Mouse (Mus musculus) adrenal gland, adult 8-10 months (tissue): ENCODE measurements at regions not wholly inside any gene's neighbourhood (a gene's known extent, or its start where the extent isn't known, plus 50 kb on each side); places are given as distances from the start of the nearest gene placed in this dataset.
A peak's percentile ranks its signal among the peaks of the same experiment; 100 is the strongest.

ENCODE experiments used
- DNase-seq: peaks from one replicate; pipeline ENCODE4 v3.0.0; 2022

DNA sequence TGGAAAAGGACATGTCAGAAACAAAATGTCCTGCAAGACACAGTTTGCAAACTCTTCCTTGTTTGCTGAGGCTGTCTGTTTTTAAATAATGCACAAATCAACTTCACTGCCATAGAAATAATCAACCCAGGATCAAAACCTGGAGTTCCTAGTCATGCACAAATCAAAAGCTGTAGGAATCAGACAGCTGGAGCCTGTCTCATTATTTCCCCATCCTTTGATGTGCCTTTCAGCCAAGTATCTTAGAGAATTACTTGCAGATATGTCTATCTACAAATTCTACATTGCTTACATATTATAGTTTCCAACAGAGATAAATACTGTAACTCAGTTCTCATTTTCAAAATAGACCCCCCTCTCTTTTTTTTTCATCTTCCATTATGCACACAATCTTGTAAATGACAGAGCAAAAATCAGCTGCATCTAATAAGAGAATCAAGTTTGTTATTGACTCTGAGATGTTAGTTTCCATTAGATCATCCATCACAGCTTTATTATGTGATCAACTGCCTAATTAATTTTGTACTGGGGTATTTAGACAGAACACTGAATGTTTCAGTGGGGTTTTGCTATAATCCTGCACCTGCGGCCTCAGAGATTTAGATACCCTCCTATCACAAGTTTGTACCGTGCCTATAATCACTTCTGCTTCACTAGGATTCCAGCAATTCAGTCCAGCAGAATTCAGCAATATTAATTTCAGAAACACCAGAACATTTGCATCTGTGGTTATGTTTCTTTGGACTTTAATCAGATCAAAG, 798.9 kb upstream of the Tenm2 start:
- no peak for DNase-seq

DNA sequence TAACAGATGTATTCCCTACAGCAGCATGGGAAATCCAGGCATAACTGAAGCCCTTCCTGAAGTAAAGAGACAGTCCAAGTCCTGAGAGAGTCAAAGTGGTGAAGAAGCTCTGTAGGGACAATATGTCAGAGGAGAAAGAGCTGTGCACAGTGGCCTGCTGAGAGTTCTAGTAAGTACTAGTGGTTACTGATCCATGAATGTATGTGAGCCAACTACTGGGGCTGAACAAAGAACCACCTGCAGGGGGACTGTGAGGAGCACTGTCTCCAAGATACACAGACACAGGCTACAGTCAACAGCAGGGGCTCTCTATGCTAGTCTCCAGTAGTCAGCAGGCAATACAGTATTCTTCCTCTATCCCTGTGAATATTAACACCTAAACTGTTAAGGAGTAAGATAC, 785.9 kb upstream of the Tenm2 start:
- no peak for DNase-seq

DNA sequence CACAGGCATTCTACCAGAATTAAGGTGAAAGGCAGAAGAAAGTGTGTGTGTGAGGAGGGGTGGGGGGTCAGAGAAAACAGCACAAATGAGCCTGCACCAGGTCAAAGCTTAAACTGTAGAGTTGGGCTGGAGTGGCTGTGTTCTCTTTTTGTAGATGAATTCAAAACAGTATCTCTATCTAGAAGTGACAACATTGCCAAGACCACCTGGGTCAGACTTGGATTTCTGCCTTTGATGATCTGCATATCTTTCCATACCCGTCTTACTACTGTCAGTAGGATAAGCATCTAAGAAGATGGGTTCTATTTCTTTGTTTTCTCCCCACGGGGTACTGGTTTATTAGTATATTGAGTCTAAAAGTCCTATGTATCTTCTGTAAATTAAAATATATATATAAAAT, 742.4 kb upstream of the Tenm2 start:
- no peak for DNase-seq

DNA sequence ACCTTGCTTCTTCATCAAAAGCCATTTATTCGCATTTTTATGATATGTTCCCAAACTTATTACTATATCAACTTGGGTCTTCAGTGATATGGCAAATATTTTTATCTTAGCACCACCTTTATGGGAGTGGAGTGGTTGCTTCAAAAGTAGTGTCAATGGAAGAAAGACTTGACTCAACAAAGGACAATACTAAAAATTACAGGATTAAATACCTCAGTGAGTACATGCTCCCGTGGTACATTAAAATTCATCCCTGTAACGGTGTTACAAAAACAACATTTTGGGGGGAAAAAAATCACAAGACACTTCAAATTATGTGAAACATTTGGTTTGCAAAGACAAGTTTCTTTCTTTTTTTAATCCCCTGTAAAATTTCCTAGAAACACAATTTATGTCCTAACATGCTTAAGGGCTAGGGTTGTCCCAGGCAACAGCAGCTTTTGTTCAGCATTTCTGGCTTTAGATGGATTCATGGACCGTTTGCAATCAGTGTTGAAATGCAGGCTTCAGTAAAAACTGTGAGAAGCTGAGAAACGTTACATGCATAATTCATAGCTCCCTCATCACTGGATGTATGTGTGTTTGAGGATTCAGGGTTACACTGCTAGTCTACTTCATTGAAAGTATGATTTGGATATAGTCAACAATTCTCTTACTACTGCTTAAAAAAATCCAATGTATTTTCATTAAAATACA, 700.8 kb upstream of the Tenm2 start:
- DNase-seq: no peak

DNA sequence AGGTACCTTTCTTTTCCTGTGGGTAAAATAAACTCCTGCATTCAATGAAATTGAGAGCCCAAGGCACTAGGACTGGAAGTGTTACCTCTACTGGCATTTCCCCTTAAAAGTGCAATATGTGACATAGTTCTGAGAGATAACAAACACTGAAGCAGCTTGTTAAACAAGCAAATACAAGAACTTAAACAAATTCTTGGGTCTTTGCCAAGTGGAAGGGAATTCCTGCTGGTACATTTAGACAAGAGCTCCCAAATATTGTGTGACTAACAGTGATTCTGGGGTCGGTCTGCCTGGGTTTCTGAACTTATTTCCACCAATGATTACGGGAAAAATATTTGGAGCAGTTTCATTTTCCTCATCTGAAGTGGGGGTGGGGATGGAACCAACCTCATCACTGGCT, 677.4 kb upstream of the Tenm2 start:
- DNase-seq: no peak

DNA sequence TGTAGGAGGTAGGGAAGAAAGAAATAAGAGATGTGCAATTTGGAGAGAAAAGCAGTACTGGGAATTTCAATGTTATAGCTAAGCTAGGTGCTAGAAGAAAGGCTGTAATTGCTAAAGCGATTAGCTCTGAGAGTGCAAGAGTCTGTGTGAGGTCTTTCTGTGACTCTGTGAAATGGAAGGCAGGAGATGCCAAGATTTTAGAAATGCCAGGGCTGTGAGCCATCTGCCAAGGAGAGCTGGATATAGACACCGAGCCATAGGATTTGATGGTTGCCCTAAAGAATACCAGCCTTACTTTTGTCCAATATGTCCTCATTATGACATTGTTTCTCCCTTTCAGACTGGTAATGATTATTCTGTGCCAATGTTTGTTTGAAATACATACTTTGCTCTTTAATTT, 669.2 kb upstream of the Tenm2 start:
- no peak for DNase-seq

DNA sequence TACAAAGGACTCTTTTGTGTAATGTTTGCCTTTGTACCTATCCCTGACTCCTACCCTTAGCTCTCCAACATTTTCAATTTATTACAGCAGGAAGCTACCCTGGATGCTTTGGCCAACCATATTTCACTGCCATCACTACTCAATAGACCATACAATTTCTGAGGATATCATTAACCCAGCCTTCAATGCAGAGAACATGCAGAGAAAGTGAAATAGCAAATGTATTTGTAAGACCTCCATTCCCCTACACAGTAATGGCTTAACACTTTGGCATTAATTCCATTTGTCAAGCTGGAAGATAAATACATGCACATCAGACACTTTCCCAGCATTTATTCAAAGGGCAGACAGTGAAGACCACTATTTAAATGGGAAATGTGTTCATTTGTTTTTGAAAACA, 661.9 kb upstream of the Tenm2 start:
- DNase-seq: no peak

DNA sequence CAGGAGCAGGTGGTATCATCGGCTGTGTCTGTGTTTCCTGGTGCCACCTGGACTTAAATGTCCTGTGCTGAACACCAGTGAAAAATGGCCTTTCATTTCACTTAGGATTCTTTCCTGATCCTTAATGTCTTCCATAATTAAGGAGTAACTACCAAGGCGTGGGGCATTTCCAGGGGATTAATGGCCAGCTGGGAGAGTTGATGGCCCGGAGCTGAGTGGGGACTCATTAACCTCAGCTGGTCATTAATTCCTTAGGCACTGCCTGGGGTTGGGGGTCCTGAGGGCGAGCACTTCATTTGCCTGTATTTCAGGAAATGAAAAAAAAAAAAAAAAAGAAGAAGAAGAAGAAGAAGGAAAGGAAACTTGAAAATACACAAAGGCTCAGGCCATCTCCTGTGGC, 647.0 kb upstream of the Tenm2 start:
- no peak for DNase-seq

DNA sequence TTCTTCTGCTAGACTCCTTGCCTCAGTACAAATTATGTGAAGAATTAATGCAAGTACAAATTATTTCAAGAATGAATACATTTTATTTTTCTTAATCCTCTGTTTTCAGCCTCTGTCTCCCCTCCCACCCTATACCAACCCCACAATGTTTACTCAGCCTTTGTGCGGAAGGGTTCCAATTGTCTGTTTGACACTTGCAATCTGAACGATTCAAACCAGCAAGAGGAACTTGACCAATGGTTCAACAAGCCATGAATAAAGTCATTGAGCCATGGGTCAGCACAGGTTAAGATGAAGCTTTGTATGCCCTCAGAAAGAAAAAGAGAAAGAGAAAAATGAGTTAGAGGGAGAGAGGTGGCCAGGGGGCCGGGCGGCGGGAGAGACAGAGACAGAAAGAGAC, 601.5 kb upstream of the Tenm2 start:
- DNase-seq: no peak

DNA sequence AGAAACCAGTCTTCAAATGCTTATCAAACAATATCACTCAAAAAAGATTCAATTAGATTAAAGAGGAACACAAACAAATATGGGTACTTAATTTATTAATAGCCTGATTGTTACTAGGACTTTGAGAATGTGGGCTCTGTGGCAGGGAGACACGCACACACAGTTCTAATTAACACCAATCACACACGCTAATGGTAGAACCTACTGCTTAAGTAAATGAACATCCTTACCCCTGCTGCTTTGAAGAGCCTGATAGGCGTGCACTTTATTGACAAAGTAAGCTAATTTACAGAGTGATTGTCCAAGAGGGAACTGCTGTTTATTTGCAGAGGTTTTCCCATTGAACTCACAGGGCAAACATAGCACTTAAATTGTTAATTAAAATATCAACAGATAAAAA, 595.2 kb upstream of the Tenm2 start:
- DNase-seq: no peak

DNA sequence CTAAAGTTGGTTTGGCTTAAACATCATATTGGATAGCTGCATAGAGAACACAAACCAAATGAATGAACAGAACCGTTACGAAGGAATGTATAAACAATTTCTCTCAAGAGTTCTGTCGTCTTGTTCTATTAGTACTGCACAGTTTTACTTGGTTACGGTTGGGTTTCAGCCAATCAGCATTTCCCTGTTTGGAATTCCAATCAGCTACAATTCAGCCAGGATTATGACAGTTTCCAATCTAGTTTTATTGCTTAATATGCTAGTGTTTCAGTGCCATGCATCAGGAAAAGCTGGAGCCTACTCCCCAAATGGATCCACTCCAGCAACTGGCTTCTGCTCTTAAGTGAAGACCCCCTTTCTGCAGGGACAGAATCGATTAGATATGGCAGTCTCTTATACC, 571.0 kb upstream of the Tenm2 start:
- DNase-seq: no peak

DNA sequence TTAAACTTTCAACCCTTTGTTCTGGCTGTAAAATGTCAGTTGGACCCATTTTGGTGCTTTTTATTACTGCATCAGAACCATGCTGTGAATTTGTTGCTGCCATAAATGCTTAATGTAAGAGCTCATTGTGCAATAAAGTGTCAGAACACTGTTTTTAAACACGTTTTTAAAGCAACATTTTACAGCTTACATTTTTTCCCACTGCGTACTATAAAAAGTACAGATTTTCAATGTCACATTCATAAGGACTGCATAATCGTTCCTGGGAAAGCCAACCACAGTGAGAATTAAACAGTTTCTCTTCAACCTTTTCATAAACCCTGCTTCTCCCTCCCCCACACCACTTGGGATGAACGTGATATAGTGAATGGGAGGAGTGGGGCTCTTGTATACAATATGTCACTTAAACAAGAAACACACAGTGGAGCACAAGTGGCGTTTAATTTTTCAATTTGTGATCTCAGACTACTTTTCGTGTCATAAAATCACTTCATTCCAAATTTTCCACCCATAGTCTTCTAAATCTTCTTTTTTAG, 563.1 kb upstream of the Tenm2 start:
- DNase-seq: no peak

DNA sequence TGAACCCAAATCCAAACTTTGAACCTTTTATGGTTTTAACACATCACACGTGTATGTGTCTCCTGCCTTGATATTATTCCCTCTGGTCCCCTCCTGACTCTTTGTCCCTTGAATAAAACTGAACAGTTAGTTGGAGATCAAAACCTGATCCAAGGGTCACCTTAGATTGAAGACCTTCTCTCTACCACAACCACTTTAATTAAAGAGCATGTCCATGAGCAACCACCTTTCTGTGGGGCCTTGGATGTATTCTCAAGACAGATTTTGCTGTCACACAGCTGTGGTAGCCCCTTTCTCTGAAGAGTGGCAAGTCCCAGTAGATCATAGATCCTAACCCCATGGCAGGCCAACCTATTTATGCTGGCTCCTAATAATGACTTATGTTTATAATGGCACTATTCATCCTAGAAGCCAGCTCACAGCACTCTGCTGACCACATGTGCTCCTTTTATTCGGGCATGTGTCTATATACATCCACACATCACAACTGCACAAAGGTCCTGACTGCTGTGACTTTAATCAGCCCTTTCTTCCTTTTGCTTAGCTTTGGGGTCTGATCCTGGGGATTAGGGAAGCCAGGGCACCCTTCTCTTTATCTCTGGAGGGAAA, 536.8 kb upstream of the Tenm2 start:
- DNase-seq: no peak

DNA sequence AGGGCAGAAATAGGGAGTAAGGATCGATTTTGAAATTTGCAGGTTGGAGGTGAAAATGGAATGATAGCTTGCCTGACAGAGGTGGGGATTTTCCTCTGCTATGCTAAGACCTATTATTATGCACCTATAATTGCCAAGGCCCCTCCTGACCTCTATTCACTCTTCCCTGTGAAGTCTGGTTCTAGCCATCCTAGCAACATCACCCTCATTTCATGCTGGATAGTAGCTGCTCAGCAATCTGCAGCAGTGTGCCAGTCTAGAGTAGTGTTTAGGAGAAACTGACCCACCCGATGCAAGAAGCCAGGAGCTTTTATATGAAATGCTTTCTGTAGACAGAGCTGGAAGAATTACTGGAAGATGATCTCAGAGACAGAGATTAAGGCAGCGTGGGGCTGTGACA, 535.1 kb upstream of the Tenm2 start:
- DNase-seq: no peak

DNA sequence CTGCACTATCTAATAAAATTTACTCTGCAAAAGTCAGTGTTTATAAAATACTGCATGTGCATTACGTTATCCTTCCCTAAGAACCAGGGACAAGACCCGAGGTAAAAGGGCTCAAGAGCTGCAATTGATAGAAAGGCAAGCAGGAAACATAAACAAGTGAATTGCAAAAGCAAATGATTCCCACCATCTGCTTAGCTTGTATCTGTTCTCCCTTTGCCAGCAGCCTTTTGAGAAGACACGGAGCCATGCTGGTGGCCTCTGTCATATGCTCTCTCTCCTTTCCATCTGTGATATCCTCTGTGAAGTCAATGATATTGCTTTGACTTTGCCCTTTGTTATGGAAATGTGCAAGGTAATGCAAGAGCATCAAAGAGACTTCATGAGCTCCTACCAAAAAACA, 532.4 kb upstream of the Tenm2 start:
- no peak for DNase-seq

DNA sequence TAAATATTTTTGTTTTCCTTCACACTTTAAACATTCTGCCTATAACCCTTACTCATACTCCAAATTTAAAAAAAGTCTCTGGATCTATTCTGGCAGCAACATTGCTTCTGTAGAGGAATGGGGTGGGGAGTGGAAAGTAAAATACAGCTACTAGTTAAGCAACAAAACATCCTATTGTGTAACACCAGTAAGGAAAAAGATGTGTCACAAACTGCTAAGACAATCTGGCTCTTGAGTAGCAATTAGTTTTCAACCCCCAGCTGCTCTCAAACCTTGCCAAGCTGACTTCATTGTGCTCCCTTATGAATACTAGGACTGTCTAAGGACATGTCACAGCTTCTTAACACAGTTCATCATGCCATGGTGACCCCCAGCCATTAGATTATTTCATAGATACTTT, 500.2 kb upstream of the Tenm2 start:
- no peak for DNase-seq

DNA sequence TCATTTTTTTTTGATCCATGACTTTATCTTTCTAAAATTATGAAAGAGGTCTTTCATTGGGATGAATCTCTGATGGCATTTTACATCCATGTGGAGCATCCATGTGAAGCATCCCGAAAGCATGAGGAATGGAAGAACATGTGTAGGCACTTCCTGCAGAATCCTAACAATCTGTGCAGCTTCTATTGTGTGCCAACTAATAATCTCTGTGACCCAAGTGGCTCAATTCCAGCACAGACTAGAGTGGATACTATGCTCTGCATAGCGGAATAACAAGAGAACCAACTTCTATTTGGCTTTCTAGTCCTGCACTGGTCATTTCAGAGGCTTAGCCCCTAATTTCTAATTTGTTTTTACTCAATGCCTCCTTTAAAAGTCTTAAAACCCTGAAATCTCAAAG, 499.7 kb upstream of the Tenm2 start:
- no peak for DNase-seq

DNA sequence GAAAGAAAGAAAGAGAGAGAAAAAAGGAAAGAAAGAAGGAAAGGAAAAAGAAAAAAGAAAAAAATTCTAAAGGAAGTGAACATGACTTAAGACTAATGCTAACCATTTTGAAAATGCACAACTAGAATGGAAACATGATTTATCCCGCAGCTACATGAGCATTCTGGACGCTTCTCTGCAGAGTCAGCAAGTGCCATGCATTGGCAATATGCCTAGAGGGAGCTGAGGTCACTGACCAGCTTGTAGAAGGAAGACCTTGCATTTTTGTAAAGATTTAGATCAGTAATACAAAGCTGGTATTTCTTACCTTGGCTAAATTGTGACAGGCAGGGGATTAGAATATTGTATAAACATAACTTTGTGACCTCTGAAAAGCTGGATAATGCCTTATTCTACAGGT, 461.2 kb upstream of the Tenm2 start:
- peak; percentile 62 for DNase-seq

DNA sequence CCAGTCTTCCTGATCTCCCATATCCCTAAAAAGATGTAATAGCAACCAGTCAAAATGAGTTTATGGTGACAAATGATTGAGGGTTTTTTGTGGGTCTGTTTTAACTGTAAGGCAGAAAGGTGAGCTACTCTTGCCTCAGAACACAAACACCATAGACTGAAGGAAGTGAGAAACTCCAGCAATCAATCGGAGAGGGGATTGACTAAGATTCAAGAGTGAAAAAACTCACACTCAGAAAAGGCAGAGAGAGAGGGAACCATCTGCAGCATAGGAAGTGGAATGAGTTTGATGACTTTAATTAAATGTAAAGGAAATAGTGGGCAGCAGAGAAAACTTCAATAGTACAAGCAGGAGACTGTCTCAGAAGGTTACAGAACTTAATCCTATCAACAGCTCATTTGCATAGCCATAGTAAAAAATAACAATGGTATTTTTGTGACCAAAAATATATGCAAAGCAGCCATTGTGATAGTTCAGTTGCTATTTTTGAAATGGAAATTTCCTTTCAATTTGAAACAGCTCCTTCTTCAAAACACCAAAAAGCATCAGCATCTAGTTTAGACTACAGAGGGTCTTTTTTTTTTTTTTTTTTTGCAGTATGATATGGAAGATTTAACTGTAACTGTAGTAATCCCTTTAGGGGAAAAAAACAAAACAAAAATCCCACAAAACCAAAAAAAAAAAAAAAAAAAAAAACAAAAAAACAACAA, 442.9 kb upstream of the Tenm2 start:
- DNase-seq: no peak

DNA sequence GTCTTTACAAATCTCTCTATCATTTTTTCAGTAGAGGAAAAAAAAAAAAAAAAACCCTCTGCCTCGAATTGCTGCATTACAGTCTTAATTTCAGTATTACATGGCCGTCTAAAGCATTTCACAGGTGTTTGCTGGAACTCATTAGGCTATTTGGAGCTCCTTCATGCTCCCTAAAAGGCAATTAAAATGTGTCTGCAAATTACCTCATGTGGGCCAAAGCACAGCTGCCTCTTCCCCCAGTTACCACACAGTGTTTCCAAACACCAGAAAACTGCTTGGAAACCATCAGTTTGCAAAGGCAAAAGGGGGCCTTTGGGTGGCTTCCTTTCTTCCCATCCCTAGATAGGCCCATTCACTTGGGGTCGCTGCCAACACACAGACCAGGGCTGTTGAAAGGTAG, 435.6 kb upstream of the Tenm2 start:
- DNase-seq: no peak

DNA sequence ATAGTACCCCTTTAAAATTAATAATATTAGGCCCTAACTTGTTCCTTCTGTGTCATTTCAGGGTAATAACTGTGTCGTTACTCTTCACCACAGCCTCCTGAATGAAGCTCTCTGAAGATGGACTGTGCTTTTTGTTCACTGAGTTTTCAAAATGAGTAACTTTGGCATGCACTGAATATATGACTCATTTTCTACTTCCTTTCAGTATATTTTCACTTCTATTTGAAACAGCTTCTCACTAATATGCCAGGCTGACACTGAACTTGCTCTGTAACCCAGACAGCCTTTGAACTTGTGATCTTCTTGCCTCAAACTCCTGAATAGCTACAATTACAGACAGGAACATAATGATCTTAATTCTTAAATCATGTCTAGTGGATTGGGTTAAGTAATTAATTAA, 431.2 kb upstream of the Tenm2 start:
- no peak for DNase-seq

DNA sequence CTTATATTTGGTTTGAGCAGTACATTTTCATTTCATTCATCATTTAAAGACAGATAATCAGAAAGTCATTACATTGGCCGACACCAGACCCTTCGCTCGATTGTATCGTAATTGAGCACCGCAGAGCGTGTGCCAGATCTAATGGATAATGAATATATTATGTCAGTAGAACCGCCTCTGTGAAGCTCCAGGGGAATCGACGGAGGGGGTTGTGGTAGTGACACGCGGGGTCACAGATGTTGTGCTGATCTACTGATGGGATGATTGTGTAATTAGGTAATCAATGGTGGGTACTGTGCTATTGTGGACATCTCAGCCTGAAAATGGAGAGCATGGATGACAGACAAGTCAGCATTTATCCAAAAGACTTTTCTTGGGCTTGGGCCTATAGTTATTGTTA, 414.3 kb upstream of the Tenm2 start:
- DNase-seq: no peak

DNA sequence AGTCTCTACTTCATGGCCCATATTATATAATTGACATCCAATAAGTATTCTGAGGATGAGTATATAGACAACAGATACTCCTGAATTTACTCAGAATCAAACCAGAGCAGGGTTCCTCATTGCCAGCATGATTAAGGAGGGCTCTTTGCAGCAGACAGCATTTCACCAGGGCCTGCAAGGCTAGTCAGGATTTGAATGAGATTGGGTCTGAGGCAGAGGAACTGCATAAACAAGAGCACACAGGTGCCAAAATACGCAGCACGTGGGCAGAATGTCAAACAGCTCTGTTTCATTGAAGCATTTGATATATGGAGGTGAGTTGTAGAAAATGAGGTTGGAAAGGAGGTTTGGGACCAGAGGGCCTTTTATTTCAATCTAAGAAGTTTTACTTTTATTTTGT, 387.5 kb upstream of the Tenm2 start:
- DNase-seq: no peak
